Mouse (Mus musculus) left cerebral cortex, adult 2 months (tissue): ENCODE measurements around the gene Dtnb. TPM values are rescaled to one million over a fixed set of nuclear protein-coding genes. Genes with fewer than 3 reads are reported as not detected.
A peak's percentile ranks its signal among the peaks of the same experiment; 100 is the strongest.

Experiments used
- DNase-seq, 2 experiments: peaks; one replicate each; pipeline ENCODE4 v3.0.0; 2021 to 2022; ENCODE audit warnings: low spot score in 2 of 2, mixed read lengths in 1 of 2; ENCODE audit errors: extremely low spot score in 1 of 2
- H3K27ac ChIP-seq: fragments of 200-600 bp; 2 replicates; pipeline ENCODE4 v1.8.1; 2022
- H3K4me3 ChIP-seq: fragments of 200-600 bp; 2 replicates; pipeline ENCODE4 v1.8.1; 2022
- CTCF ChIP-seq: fragments of 200-600 bp; IDR thresholded peaks from 2 replicates; pipeline ENCODE4 v1.8.1; 2022; ENCODE audit warnings: antibody characterized with exemption, mild to moderate bottlenecking, moderate library complexity
- intact Hi-C: fragments of 180-260 bp; cut with DNase I; formaldehyde crosslinking; loops from one replicate; pipeline ENCODE4 v1.15.1; 2025
- total RNA-seq, 2 experiments: library from RNA; stranded (reverse); gene quantifications; 2 replicates each; pipeline ENCODE4 v1.2.3; 2021

Gene Dtnb
- total RNA-seq, 2 experiments from 2014 or later: 106 to 115 TPM

DNA sequence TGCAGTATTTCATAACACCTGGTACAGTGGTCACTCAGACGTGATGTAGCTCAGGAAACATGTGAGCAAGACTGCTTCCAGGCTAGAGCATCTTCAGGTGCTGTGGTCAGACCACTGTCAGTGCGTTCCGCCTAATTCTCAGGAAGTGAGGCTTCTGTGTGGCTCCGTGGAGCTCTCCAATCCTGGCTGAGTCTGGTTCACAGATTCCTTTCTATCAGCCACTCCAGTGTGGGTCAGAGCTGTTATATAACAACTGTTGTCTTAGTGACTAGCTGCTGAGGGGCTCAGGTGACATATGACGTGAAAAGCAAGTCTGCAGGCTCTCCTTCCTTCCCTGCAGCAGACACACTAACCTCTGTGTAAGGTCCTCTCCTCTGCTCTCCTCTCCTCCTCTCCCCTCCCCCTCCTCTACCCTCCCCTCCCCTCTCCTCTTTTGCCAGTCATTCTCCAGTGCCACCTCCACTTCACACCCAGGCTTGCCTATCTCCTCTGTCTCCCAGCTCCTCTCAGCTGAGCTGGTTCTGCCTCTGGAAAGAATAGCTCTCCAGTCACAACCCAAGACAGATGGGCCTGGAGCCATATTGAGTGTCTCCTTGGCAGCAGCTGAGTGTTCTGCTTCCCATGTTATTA is 23.5 kb upstream of the Dtnb start:
- intact Hi-C loops: loop anchor here (2.0 kb wide), 1 partner anchor 20 kb away; no protein-coding TSS in a partner anchor

DNA sequence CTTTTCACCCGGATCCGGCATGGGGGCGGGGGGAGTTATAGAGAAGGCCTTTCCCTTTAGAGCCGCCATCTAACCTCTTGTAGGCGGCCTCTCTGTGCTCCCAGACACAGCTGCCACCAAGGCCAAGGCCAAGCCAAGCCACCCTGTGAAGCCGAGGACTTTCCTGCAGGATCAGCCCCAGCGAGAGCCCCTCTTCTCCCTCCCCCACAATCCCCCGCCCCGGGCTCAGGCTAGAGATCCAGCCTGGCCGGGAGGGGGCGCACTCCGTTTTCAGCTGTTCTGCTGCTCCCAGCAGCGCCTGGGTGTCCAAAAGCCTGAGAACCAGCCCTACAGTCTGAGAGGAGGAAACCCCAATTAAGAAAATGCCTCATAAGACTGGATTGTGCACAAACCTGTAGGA is 21.9 kb upstream of the Dtnb start:
- no peak overlapping the region for H3K27ac ChIP-seq
- DNase-seq: no peak
- H3K4me3 ChIP-seq: no peak overlapping the region
- intact Hi-C loops: no loop called here
- peak; percentile 48 for TF ChIP-seq CTCF

More for the DNA sequence above, 23.5 kb upstream of the Dtnb start:
- H3K27ac ChIP-seq: peak overlapping the region; percentile 87
- peak; percentile 34 to 48 for DNase-seq
- no peak for TF ChIP-seq CTCF
- H3K4me3 ChIP-seq: no peak overlapping the region

DNA sequence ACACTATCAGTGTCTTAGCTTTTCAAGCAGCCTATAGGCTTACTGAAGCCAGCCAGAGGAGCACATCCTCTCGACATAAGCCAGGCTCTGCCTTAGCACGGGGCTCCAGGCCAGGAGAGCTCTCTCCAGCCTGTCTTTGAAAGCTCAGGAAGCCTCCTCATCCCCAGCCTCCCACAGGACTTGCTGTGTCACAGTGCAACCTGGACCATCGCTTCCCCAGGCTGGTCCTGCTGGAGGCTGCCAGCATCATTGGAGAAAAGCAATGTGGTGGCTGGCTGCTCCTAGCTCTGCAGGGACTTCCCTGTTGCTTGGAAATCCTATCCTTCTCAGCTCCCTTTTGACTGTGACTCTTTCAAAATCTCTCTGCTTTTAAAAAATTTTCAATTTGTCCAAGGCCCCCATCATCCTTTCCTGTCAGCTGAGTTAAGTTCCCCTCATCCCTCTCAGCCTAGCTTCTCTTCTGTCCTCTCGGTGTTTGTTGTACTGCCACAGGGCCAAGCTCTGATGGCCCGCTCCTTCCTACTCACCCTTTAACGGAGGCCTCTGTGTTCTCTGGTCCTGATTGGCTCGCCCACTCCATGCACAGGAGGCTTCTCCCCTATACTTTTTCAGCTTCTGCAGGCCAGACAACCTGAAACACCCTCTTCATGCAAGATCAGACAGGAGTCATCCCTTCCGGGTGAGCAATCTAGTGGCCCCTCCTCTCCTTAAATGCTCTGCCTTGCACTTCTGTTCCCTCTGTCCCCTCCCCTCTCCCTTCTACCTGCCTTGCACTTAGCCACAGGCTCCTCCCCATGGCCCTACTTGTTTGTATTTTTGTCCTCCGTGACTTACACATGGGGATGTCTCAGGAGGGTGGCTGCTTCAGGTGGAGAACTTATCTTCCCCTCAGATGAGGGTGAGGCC is 14.5 kb upstream of the Dtnb start:
- no peak for DNase-seq
- no peak overlapping the region; the same call in 1 of the 2 replicates for H3K27ac ChIP-seq
- TF ChIP-seq CTCF: no peak
- intact Hi-C loops: no loop called here
- no peak overlapping the region for H3K4me3 ChIP-seq

- peak; percentile 42 to 68 for DNase-seq
- Histone ChIP-seq H3K27ac (no peak overlapping the region), H3K4me3 (no peak overlapping the region)
- TF ChIP-seq CTCF: peak; percentile 74
- intact Hi-C loops: no loop called here
Measured at GRCm38 (mm10) chr12:3560596-3560995, 11.6 kb upstream of the Dtnb start.

DNA sequence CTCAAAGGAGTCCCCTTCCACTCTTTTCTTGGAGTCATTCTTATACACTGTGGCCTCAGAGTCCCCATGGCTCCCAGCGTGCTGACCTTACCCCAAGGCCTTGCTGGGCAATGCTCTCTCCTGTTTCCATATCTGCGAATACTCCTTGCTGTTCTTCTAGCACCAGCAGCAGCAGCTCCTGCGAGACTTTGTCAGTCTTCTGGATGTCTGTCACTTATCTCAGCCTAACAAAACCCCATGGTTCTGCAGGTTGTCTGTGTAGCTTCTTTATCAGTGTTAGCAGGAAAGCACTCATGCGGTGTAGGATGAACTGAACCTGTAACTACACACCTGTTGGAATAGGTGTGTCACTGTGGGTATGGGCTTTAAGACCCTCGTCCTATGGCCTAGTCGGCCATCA is 11.1 kb upstream of the Dtnb start:
- no peak for TF ChIP-seq CTCF
- DNase-seq: no peak
- no peak overlapping the region for H3K4me3 ChIP-seq
- no peak overlapping the region for H3K27ac ChIP-seq
- intact Hi-C loops: no loop called here

DNA sequence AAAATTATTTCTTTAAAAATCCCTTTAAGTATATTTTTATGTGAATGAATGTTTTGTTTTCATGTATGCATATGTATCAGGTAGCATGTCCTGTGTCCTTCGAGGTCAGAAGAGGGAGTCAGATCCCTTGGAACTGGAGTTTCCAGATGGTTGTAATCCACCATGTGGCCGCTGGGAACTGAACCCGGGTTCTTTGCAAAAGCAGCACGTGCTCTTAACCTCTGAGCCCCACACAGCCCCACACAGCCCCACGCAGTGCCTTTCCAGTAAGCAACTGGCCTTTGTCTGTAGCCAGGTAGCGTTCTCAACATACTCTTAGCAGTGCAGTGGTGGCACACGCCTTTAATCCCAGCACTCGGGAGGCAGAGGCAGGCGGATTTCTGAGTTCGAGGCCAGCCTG is 9.4 kb upstream of the Dtnb start:
- no peak for DNase-seq
- H3K27ac ChIP-seq: no peak overlapping the region
- no peak overlapping the region for H3K4me3 ChIP-seq
- TF ChIP-seq CTCF: no peak
- intact Hi-C loops: no loop called here

GRCm38 (mm10) chr12:3563659-3564058 is 8.5 kb upstream of the Dtnb start:
- intact Hi-C loops: no loop called here
- H3K4me3 ChIP-seq: no peak overlapping the region
- no peak for DNase-seq
- no peak for TF ChIP-seq CTCF
- H3K27ac ChIP-seq: no peak overlapping the region

DNA sequence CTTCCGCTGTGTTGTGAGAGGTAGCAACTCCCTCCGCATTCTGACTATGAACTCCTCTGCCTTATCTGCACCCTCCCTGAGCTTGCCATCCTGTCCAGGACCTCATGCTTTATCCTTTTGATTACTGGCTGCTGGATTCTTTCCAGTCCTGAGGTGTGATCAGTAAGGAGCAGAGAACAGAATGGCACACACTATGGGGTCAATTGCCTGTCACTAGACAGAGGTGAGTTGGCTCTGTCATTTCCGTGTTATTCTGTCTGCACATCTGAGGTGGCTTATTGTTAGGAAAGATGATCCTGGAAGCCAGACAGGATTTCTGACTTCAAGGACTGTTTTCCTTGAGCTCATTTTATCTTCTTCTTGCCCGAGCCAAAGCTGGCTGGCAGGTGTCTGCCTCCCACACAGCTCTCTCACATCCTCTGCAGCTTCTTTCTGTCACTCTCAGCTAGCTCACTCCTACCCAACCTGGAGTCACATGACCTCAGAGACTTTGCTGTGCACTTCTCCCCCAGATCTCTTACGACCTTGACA is 3.7 kb upstream of the Dtnb start:
- DNase-seq: peak; percentile 62 to 69
- H3K4me3 ChIP-seq: no peak overlapping the region
- no peak for TF ChIP-seq CTCF
- intact Hi-C loops: loop anchor here (2.0 kb wide), 1 partner anchor 20 kb away; no protein-coding TSS in a partner anchor
- peak overlapping the region; percentile 78 for H3K27ac ChIP-seq

GRCm38 (mm10) chr12:3570711-3571400 is 1.3 kb upstream of the Dtnb start:
- intact Hi-C loops: loop anchor here (5.0 kb wide), 1 partner anchor 74 kb away; no protein-coding TSS in a partner anchor
- no peak for DNase-seq
- H3K4me3 ChIP-seq: no peak overlapping the region
- TF ChIP-seq CTCF: no peak
- peak overlapping the region; percentile 45 for H3K27ac ChIP-seq

- no peak for TF ChIP-seq CTCF
- H3K4me3 ChIP-seq: peak overlapping the region; percentile 97
- peak overlapping the region; percentile 97 for H3K27ac ChIP-seq
- intact Hi-C loops: loop anchor here (2.0 to 5.0 kb wide), 3 partner anchors 54 to 146 kb away; partner anchors contain the start of gene Asxl2
- DNase-seq: peak in 1 of 2 experiments; percentile 60
Measured at GRCm38 (mm10) chr12:3572581-3573397, 608 bp downstream of the Dtnb start.

- DNase-seq: no peak
- intact Hi-C loops: loop anchor here (2.0 to 5.0 kb wide), 3 partner anchors 55 to 147 kb away; partner anchors contain the start of gene Asxl2
- Histone ChIP-seq H3K27ac (peak overlapping the region; percentile 97; the same call in 1 of the 2 replicates), H3K4me3 (peak overlapping the region; percentile 97)
- no peak for TF ChIP-seq CTCF
Measured at GRCm38 (mm10) chr12:3573410-3573809, 1.2 kb downstream of the Dtnb start.
